Mouse (Mus musculus): ENCODE measurements around the gene Hoxc8. TPM values are rescaled to one million over a fixed set of nuclear protein-coding genes. Genes with fewer than 3 reads are reported as not detected.

Hoxc8 gene
- polyA plus RNA-seq, 1 experiment from 2014 or later, result 0.03 TPM

DNA sequence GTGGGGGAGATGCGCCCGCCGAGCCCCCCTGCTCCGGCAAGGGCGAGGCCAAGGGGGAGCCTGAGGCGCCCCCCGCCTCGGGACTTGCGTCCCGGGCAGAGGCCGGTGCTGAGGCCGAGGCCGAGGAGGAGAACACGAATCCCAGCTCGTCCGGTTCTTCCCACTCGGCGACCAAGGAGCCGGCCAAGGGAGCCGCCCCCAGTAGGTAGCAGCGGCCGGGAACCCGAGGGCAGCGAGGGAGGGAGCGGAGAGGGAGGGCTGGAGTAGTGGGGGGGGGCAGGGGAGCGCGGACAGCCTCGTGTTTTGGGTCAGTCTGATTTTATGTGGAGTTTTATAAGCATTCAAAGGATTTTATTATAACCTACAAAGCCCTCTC is 35.4 kb upstream of the Hoxc8 start:
- under 1% methylated on average over 26 of the region's 28 CpGs for WGBS (ENCODE audit: insufficient replicate concordance)

GRCm38 (mm10) chr15:102955833-102956640 is 34.4 kb upstream of the Hoxc8 start:
- under 1% methylated on average over 39 of the region's 40 CpGs for WGBS (ENCODE audit: insufficient replicate concordance)
- no peak for ATAC-seq (ENCODE audit: insufficient read depth)
- H3K4me1 ChIP-seq (replicated peaks), result no peaks in the 10 kb centered on the region
- no peaks in the 10 kb centered on the region for H3K36me3 ChIP-seq (replicated peaks)
- H3K4me3 ChIP-seq (replicated peaks), result no peak overlapping the region
- H3K9me3 ChIP-seq (replicated peaks), result no peaks in the 10 kb centered on the region
- no peak overlapping the region for H3K4me2 ChIP-seq
- no peak overlapping the region for H3K9ac ChIP-seq
- H3K27me3 ChIP-seq, result peaks cover 99% of the 10 kb centered on the region
- H3K27ac ChIP-seq (replicated peaks), result no peak overlapping the region

More for the DNA sequence above, 35.4 kb upstream of the Hoxc8 start:
- H3K4me2 ChIP-seq, result no peak overlapping the region
- peaks cover 99% of the 10 kb centered on the region for H3K27me3 ChIP-seq
- no peak overlapping the region for H3K4me3 ChIP-seq (replicated peaks)
- no peak overlapping the region for H3K27ac ChIP-seq (replicated peaks)
- no peak for ATAC-seq (ENCODE audit: insufficient read depth)
- H3K9ac ChIP-seq, result no peak overlapping the region
- H3K4me1 ChIP-seq (replicated peaks), result no peaks in the 10 kb centered on the region
- H3K36me3 ChIP-seq (replicated peaks), result no peaks in the 10 kb centered on the region
- no peaks in the 10 kb centered on the region for H3K9me3 ChIP-seq (replicated peaks)

- H3K27me3 ChIP-seq, result peaks cover 99% of the 10 kb centered on the region
- no peak overlapping the region for H3K9ac ChIP-seq
- no peak overlapping the region for H3K4me3 ChIP-seq (replicated peaks)
- H3K27ac ChIP-seq (replicated peaks), result no peak overlapping the region
- WGBS (ENCODE audit: insufficient replicate concordance), result under 1% methylated on average over 12 of the region's 12 CpGs
- H3K36me3 ChIP-seq (replicated peaks), result no peaks in the 10 kb centered on the region
- no peak for ATAC-seq (ENCODE audit: insufficient read depth)
- H3K4me1 ChIP-seq (replicated peaks), result no peaks in the 10 kb centered on the region
- no peak overlapping the region for H3K4me2 ChIP-seq
- H3K9me3 ChIP-seq (replicated peaks), result no peaks in the 10 kb centered on the region
These were observed 33.5 kb upstream of the Hoxc8 start for GRCm38 (mm10) chr15:102956906-102957305.

DNA sequence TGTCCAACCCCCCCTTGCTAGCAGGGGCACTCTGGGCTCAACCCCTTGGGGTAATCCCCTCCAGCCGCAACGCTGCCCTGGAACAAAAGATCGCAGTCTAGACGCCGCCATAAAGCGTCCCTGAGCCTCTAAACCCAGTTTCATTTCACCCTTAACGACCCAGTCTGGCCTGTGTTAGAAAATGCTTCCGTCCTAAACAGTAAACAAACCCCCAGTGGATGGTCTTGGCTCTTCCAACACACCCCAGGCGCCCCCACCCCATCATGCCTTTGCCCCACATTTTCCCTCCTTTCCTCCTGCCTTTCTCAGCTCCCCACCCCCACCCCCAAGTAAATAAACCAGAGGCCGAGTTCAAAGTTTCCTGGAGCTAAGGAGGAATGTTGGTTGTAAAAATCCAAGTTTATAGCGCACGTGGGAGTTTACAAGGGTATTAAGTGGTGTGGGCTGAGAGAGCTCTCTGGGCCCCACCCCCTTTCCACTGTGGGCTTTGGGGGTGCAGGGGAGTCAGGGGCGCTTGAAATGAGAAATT is 30.7 kb upstream of the Hoxc8 start:
- no peak for ATAC-seq (ENCODE audit: insufficient read depth)
- H3K4me3 ChIP-seq (replicated peaks), result no peak overlapping the region
- WGBS (ENCODE audit: insufficient replicate concordance), result under 1% methylated on average over 13 of the region's 13 CpGs
- H3K4me2 ChIP-seq, result no peak overlapping the region
- no peaks in the 10 kb centered on the region for H3K36me3 ChIP-seq (replicated peaks)
- H3K4me1 ChIP-seq (replicated peaks), result no peaks in the 10 kb centered on the region
- H3K27me3 ChIP-seq, result peaks cover 98% of the 10 kb centered on the region
- no peak overlapping the region for H3K27ac ChIP-seq (replicated peaks)
- H3K9ac ChIP-seq, result no peak overlapping the region
- H3K9me3 ChIP-seq (replicated peaks), result no peaks in the 10 kb centered on the region

DNA sequence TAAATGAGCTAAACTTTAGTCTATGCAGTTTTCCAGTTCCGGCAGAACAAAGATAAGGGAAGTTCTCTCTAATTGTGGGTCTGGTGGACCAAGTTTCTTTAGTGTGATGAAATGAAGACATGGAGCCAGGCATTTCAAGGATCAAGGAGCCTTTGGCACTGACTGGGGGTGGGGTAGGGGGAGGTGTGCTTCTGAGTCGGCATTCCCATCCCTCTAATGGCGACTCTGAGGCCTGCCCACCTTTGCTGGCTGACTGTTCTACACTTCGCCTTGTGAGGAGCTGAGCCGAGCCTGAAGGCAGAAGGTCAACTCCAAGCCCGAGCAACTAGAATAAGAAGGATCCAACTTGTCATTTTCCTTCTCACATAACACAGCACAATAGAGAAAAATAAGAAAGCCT is 28.7 kb upstream of the Hoxc8 start:
- no peaks in the 10 kb centered on the region for H3K9me3 ChIP-seq (replicated peaks)
- H3K4me3 ChIP-seq (replicated peaks), result no peak overlapping the region
- no peak overlapping the region for H3K4me2 ChIP-seq
- no peak overlapping the region for H3K9ac ChIP-seq
- under 1% methylated on average over 6 of the region's 6 CpGs for WGBS (ENCODE audit: insufficient replicate concordance)
- H3K27ac ChIP-seq (replicated peaks), result no peak overlapping the region
- no peaks in the 10 kb centered on the region for H3K36me3 ChIP-seq (replicated peaks)
- ATAC-seq (ENCODE audit: insufficient read depth), result no peak
- peaks cover 98% of the 10 kb centered on the region for H3K27me3 ChIP-seq
- no peaks in the 10 kb centered on the region; the same call in 1 of the 2 replicates for H3K4me1 ChIP-seq (replicated peaks)

- H3K4me2 ChIP-seq, result no peak overlapping the region
- no peaks in the 10 kb centered on the region for H3K36me3 ChIP-seq (replicated peaks)
- peaks cover 98% of the 10 kb centered on the region for H3K27me3 ChIP-seq
- H3K4me3 ChIP-seq (replicated peaks), result no peak overlapping the region
- no peaks in the 10 kb centered on the region; the same call in 1 of the 2 replicates for H3K4me1 ChIP-seq (replicated peaks)
- H3K9me3 ChIP-seq (replicated peaks), result no peaks in the 10 kb centered on the region
- no peak overlapping the region for H3K27ac ChIP-seq (replicated peaks)
- 3% methylated on average over 13 of the region's 13 CpGs for WGBS (ENCODE audit: insufficient replicate concordance)
- ATAC-seq (ENCODE audit: insufficient read depth), result no peak
- H3K9ac ChIP-seq, result no peak overlapping the region
These were observed 27.9 kb upstream of the Hoxc8 start for GRCm38 (mm10) chr15:102962492-102962891.

DNA sequence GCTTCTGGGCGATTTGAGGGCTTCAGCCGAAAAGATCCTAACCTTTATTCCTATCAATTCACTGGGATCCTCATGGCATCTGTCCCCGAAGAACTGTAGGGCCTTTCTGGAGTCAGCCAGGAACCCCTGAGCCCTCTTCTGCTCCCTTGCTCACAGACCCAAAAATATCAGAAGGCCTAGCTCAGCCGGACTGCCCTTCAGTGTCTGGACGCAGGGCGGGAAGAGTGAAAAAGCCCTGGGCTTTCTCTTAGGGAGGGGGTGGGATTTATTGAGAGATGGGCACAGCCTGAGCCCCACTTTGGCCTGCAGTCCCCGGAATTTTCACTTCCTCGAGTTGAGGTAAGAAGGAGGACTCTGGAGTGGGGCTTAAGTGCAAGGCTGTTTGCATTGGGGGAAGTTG is 27.1 kb upstream of the Hoxc8 start:
- Histone ChIP-seq H3K36me3 (replicated peaks) (no peaks in the 10 kb centered on the region), H3K4me3 (replicated peaks) (no peak overlapping the region), H3K4me2 (no peak overlapping the region), H3K27ac (replicated peaks) (no peak overlapping the region), H3K27me3 (peaks cover 97% of the 10 kb centered on the region), H3K9me3 (replicated peaks) (no peaks in the 10 kb centered on the region), H3K4me1 (replicated peaks) (no peaks in the 10 kb centered on the region; the same call in 1 of the 2 replicates), H3K9ac (no peak overlapping the region)
- WGBS (ENCODE audit: insufficient replicate concordance), result 5% methylated on average over 8 of the region's 8 CpGs
- ATAC-seq (ENCODE audit: insufficient read depth), result no peak

DNA sequence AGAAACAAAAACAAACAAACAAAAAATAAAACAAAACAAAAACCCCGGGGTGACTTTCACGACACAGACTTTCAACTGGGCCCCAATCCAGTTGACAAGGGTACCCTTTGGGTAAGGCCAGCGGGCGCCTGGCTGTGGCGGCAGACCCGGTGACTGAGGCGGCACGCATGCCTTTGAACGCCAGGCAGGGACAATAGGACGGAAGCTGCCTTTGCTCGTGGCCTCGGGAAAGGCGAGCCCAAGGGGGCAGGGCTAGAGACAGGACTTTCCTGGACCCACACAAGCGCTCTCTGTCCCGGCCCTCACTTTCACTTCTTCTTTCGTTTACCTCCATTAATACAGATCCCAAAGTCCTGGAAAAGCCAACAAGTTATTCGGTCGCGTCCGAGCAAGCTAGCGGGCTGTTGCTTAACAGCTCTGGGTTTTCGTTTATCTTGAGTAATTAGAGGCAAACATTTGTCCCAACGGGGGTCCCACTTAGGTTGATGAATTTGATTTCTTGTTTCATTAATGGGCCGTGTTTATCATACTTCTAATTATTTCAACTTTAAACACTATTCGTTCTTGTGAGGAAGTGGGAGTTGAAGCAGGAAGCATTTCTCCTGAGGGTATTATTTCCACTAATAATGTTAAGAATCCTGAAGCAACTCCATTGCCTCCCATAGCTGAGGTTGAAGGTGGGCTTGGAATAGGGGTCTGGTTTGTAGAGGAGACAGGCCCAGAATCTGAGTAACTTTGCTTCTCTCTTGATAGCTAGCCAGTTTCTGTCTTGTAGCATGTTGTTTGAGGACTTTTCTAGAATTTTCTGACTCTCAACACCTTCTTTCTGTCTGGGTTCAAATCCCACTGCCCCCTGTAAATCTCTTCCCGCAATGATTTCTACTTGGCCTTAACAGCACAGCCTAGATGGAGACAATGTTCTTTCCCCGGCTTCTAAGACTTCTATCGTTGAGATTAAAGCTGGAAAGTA is 26.5 kb upstream of the Hoxc8 start:
- WGBS (ENCODE audit: insufficient replicate concordance), result 2% methylated on average over 28 of the region's 28 CpGs
- no peaks in the 10 kb centered on the region for H3K36me3 ChIP-seq (replicated peaks)
- ATAC-seq (ENCODE audit: insufficient read depth), result no peak
- H3K27me3 ChIP-seq, result peaks cover 97% of the 10 kb centered on the region
- no peak overlapping the region for H3K27ac ChIP-seq (replicated peaks)
- no peaks in the 10 kb centered on the region for H3K9me3 ChIP-seq (replicated peaks)
- H3K9ac ChIP-seq, result no peak overlapping the region
- no peaks in the 10 kb centered on the region; the same call in 1 of the 2 replicates for H3K4me1 ChIP-seq (replicated peaks)
- no peak overlapping the region for H3K4me2 ChIP-seq
- H3K4me3 ChIP-seq (replicated peaks), result no peak overlapping the region

DNA sequence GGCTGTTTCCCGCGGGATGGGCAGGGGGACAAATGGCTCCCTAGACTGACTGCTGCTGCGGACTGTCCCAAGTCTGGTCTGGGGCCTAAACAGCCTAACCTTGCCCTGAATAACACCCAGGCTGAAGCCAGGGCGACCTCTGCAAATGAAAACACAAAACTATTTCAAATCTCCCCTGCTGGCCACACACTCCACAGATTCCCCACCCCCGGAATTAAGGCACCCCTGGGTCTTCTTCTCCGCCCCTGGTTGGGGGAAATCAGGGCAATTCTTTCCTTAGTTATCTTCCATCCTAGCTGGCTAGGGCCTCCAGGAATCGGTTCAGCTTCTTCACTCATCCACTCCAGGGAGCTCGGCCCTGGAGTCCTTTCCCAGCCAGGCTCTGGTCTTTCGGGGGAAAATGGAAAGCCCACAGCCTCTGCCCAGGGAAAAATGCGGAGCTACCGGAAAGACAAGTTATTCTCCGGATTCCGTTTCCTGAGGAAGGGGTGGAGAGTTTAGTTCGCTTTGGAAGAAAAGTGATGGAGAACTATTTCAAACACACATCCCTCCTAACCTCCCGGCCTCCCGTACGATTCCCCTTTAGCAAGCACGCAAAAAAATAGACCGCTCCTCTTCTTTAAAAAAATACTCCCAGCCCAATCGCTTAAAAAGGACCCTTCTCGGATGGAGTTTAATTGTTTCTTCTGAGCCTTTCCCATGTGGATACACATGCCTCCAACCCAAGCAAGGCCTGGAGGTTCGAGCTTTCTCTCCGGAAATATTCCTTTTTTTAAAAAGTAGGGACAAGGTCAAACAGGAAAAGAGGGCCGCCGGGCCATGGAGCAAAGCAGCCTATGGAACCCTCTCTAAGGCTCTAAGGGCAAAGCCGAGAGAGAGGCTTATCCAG is 25.2 kb upstream of the Hoxc8 start:
- no peak for ATAC-seq (ENCODE audit: insufficient read depth)

More for the DNA sequence above, 25.2 kb upstream of the Hoxc8 start:
- Histone ChIP-seq H3K27me3 (peaks cover 98% of the 10 kb centered on the region), H3K9me3 (replicated peaks) (no peaks in the 10 kb centered on the region), H3K4me1 (replicated peaks) (no peaks in the 10 kb centered on the region; the same call in 1 of the 2 replicates), H3K4me2 (no peak overlapping the region), H3K4me3 (replicated peaks) (no peak overlapping the region), H3K36me3 (replicated peaks) (no peaks in the 10 kb centered on the region), H3K9ac (no peak overlapping the region), H3K27ac (replicated peaks) (no peak overlapping the region)
- 3% methylated on average over 26 of the region's 26 CpGs for WGBS (ENCODE audit: insufficient replicate concordance)
